Mouse (Mus musculus) ES-E14 (cell line): Measurements from ENCODE around the gene Ppard. TPM values are rescaled to one million over a fixed set of nuclear protein-coding genes. Genes with fewer than 3 reads are reported as not detected.

Experiments
- DNase-seq: peaks from one replicate; pipeline ENCODE4 v3.0.0-alpha.2; 2013; ENCODE audit warnings: low read depth, low spot score
- H3K27ac ChIP-seq: 2 replicates; pipeline ENCODE4 v1.5.1; 2012; ENCODE audit warnings: low read depth, mild to moderate bottlenecking, low read length, moderate library complexity, mixed read lengths; ENCODE audit not compliant: poor library complexity, insufficient read depth, severe bottlenecking
- H3K36me3 ChIP-seq: 2 replicates; pipeline ENCODE4 v1.6.1; 2012; ENCODE audit warnings: mild to moderate bottlenecking, low read length, moderate library complexity, mixed read lengths; ENCODE audit not compliant: control insufficient read depth, poor library complexity, insufficient read depth, severe bottlenecking
- H3K4me1 ChIP-seq, 2 experiments: fragments of 150-350 bp in 1 of 2; sonication (generic) in 1 of 2; 2 replicates each; pipeline ENCODE4 v1.6.1; 2012; ENCODE audit warnings: low read length in 2 of 2, mild to moderate bottlenecking in 1 of 2, mixed read lengths in 1 of 2; ENCODE audit not compliant: control insufficient read depth in 2 of 2, insufficient read depth in 2 of 2, poor library complexity in 1 of 2
- H3K4me3 ChIP-seq, 2 experiments: fragments of 150-350 bp in 1 of 2; sonication (generic) in 1 of 2; 2 replicates each; pipeline ENCODE4 v1.5.1; 2012; ENCODE audit warnings: low read length in 2 of 2, low read depth in 1 of 2, mild to moderate bottlenecking in 1 of 2, mixed read lengths in 1 of 2; ENCODE audit not compliant: insufficient read depth in 1 of 2, poor library complexity in 1 of 2, severe bottlenecking in 1 of 2
- H3K9ac ChIP-seq: 2 replicates; pipeline ENCODE4 v1.6.1; 2012; ENCODE audit warnings: low read depth, mild to moderate bottlenecking, low read length, mixed read lengths; ENCODE audit not compliant: poor library complexity, insufficient read depth, severe bottlenecking
- H3K9me3 ChIP-seq: fragments of 150-350 bp; sonication (generic); 2 replicates; pipeline ENCODE4 v1.6.1; 2012; ENCODE audit warnings: low read depth, mild to moderate bottlenecking, low read length; ENCODE audit not compliant: control insufficient read depth, insufficient read depth
- CHD2 ChIP-seq: IDR thresholded peaks from 2 replicates; pipeline ENCODE4 v1.6.1; 2014; ENCODE audit warnings: mild to moderate bottlenecking, low read depth, low read length, inconsistent platforms
- HCFC1 ChIP-seq: IDR thresholded peaks from 2 replicates; pipeline ENCODE4 v1.6.1; 2012; ENCODE audit warnings: low read length, inconsistent platforms, borderline replicate concordance; ENCODE audit not compliant: insufficient read depth
- MAFK ChIP-seq: IDR thresholded peaks from 2 replicates; pipeline ENCODE4 v1.6.1; 2014; ENCODE audit warnings: mild to moderate bottlenecking, low read depth, low read length, inconsistent platforms; ENCODE audit not compliant: insufficient read depth
- ZC3H11A ChIP-seq: IDR thresholded peaks from 2 replicates; pipeline ENCODE4 v1.6.1; 2012; ENCODE audit warnings: low read depth, mild to moderate bottlenecking, inconsistent platforms, low read length, borderline replicate concordance
- ZNF384 ChIP-seq: IDR thresholded peaks from 2 replicates; pipeline ENCODE4 v1.6.1; 2012; ENCODE audit warnings: low read depth, low read length, inconsistent platforms
- in situ Hi-C, 2 experiments: fragments of 600-800 bp; cut with MboI; formaldehyde crosslinking; loops; one replicate each; pipeline ENCODE4 v1.15.1; 2025; ENCODE audit warnings: low sequenced_read_pairs in 2 of 2, inconsistent platforms in 1 of 2; ENCODE audit not compliant: unreplicated experiment in 2 of 2
- total RNA-seq: library from RNA; depleted of rRNA; stranded (reverse); fragments of 300-350 nt; gene quantifications from 2 replicates; pipeline ENCODE4 v1.2.3, GENCODE M21; 2012

Ppard gene
- total RNA-seq, 1 experiment, result 6.7 TPM

GRCm38 (mm10) chr17:28240846-28241245 lies 8.3 kb downstream of the Ppard start:
- H3K36me3 ChIP-seq, result peaks cover 22% of the 10 kb centered on the region
- H3K9ac ChIP-seq, result no peak overlapping the region

DNA sequence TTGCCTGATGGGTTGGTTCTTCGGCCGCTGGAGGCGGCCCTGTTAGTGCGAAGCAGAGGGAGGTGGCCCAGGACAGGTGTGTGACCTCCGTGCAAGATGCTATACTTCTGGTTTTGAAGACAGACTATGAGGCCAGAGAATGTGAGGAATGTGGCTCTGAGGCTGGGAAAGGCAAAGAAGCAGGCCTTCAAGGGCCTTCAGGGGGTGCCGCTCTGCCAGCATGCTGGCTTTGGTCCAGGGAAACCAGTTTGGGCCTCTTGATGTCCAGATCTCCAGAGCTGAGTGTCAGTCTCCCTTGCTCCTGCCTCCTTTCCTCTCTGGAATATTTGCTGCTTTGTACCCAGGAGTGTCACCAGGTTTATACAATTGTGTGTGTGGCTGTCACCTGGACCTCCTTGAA lies 9.8 kb downstream of the Ppard start:
- no peak overlapping the region for H3K27ac ChIP-seq
- DNase-seq, result no peak

More at GRCm38 (mm10) chr17:28240846-28241245, 8.3 kb downstream of the Ppard start:
- Histone ChIP-seq H3K4me3 (no peak overlapping the region), H3K27ac (no peak overlapping the region), H3K9me3 (no peaks in the 10 kb centered on the region), H3K4me1 (peaks cover 0 to 26% of the 10 kb centered on the region in 2 experiments; a peak in 2 of 4 replicates)
- no peak for TF ChIP-seq MAFK
- TF ChIP-seq ZC3H11A, result no peak
- TF ChIP-seq ZNF384, result no peak
- no peak for TF ChIP-seq CHD2
- no peak for TF ChIP-seq HCFC1
- in situ Hi-C loops, result no loop called here
- DNase-seq, result no peak

DNA sequence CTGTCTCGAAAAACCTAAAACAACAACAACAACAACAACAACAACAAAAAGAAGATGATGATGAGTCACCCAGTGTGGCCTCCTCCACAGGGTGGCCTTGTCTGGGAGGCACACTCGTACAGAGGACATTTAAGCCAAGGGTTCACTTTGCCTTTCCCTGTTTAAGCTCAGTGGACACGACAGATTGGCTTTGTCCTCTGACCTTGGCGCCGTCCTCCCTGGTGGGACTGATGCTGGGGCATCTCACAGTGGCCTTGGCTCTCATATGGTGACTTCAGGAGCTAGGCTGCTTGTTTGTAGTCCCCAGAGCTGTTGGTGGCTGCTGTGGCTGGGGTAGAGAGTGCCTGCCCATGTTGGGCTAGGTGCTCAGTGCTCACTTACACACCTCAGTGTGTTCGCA lies 11.7 kb downstream of the Ppard start:
- in situ Hi-C loops, result no loop called here
- Histone ChIP-seq H3K9ac (no peak overlapping the region), H3K4me1 (peaks cover 0 to 12% of the 10 kb centered on the region in 2 experiments; a peak in 2 of 4 replicates), H3K27ac (no peak overlapping the region), H3K4me3 (no peak overlapping the region), H3K9me3 (no peaks in the 10 kb centered on the region), H3K36me3 (peaks cover 17% of the 10 kb centered on the region)
- TF ChIP-seq MAFK (no peak), CHD2 (no peak), HCFC1 (no peak), ZNF384 (no peak), ZC3H11A (no peak)
- DNase-seq, result no peak

More for the DNA sequence above, 9.8 kb downstream of the Ppard start:
- Histone ChIP-seq H3K36me3 (peaks cover 23% of the 10 kb centered on the region), H3K9ac (no peak overlapping the region), H3K4me1 (peaks cover 0 to 17% of the 10 kb centered on the region in 2 experiments; a peak in 2 of 4 replicates), H3K4me3 (no peak overlapping the region), H3K9me3 (no peaks in the 10 kb centered on the region)
- in situ Hi-C loops, result no loop called here
- TF ChIP-seq MAFK, result no peak
- TF ChIP-seq ZNF384, result no peak
- TF ChIP-seq HCFC1, result no peak
- TF ChIP-seq CHD2, result no peak
- no peak for TF ChIP-seq ZC3H11A

GRCm38 (mm10) chr17:28244714-28245113 lies 12.2 kb downstream of the Ppard start:
- Histone ChIP-seq H3K9ac (peak overlapping the region; percentile 9), H3K4me3 (peak overlapping the region; percentile 20 to 27; a peak in 2 of 4 replicates), H3K27ac (no peak overlapping the region), H3K4me1 (peaks cover 0 to 12% of the 10 kb centered on the region in 2 experiments; a peak in 2 of 4 replicates), H3K9me3 (no peaks in the 10 kb centered on the region), H3K36me3 (peaks cover 15% of the 10 kb centered on the region)
- TF ChIP-seq ZNF384 (no peak), MAFK (no peak), CHD2 (no peak), HCFC1 (no peak), ZC3H11A (no peak)
- no peak for DNase-seq
- in situ Hi-C loops, result no loop called here

DNA sequence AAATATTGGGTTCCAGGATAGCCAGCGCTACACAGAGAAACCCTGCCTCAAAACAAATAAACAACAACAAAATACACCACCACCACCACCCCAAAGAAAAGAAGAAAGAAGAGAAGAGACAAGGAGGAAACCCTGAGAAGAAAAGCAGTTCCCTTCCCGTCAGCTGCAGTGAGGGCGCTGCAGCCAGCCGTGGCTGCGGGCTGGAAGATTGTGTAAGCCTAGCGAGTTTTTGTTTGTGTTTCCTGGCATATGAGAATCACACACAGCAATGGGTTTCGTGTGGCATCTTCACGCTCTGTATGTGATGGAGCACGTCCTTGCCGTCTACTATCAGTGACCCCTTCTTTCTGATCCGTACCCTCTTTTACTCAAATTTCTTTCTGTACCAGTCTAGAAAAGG lies 14.1 kb downstream of the Ppard start:
- Histone ChIP-seq H3K36me3 (peaks cover 6% of the 10 kb centered on the region), H3K9me3 (no peaks in the 10 kb centered on the region), H3K4me3 (no peak overlapping the region), H3K27ac (no peak overlapping the region), H3K9ac (no peak overlapping the region), H3K4me1 (peaks cover 0 to 12% of the 10 kb centered on the region in 2 experiments; a peak in 2 of 4 replicates)
- no peak for DNase-seq
- in situ Hi-C loops, result no loop called here
- TF ChIP-seq ZNF384 (no peak), HCFC1 (no peak), ZC3H11A (no peak), CHD2 (no peak), MAFK (no peak)
